Mouse (Mus musculus) heart, postnatal 0 days (tissue): Measurements from ENCODE around the gene Gria2. TPM values are rescaled to one million over a fixed set of nuclear protein-coding genes. Genes with fewer than 3 reads are reported as not detected.

Source experiments
- ATAC-seq: fragments of 200-750 bp; cut with Nextera tagmentation; 2 replicates; pipeline ENCODE4 v1.8.0; 2017; ENCODE audit warnings: low read depth, moderate number of reproducible peaks, moderate library complexity; ENCODE audit not compliant: insufficient read depth
- DNase-seq: peaks from one replicate; pipeline ENCODE4 v3.0.0-alpha.2; 2016; ENCODE audit warnings: low spot score
- H3K27ac ChIP-seq: fragments of 300-500 bp; sonication (generic); 2 replicates; pipeline ENCODE4 v1.5.1; 2014; ENCODE audit warnings: low read depth, mild to moderate bottlenecking
- H3K27me3 ChIP-seq: fragments of 300-500 bp; sonication (generic); 2 replicates; pipeline ENCODE4 v1.6.1; 2014; ENCODE audit warnings: low read length, mixed read lengths; ENCODE audit not compliant: control insufficient read depth, insufficient read depth
- H3K36me3 ChIP-seq: fragments of 300-500 bp; sonication (generic); replicated peaks from 2 replicates; pipeline ENCODE4 v1.6.1; 2014; ENCODE audit warnings: low read length, mixed read lengths; ENCODE audit not compliant: control insufficient read depth, insufficient read depth
- H3K4me1 ChIP-seq: fragments of 300-500 bp; sonication (generic); 2 replicates; pipeline ENCODE4 v1.6.1; 2014; ENCODE audit warnings: antibody characterized with exemption; ENCODE audit not compliant: control insufficient read depth, insufficient read depth
- H3K4me2 ChIP-seq: fragments of 300-500 bp; sonication (generic); 2 replicates; pipeline ENCODE4 v1.6.1; 2014; ENCODE audit warnings: low read depth, mild to moderate bottlenecking, low read length, moderate library complexity
- H3K4me3 ChIP-seq: fragments of 300-500 bp; sonication (generic); 2 replicates; pipeline ENCODE4 v1.5.1; 2014; ENCODE audit warnings: low read depth, low read length
- H3K9ac ChIP-seq: fragments of 300-500 bp; sonication (generic); replicated peaks from 2 replicates; pipeline ENCODE4 v1.6.1; 2014; ENCODE audit warnings: low read depth, low read length, mixed read lengths
- H3K9me3 ChIP-seq: fragments of 300-500 bp; sonication (generic); replicated peaks from 2 replicates; pipeline ENCODE4 v1.6.1; 2016; ENCODE audit warnings: low read length; ENCODE audit not compliant: control insufficient read depth
- CTCF ChIP-seq: IDR thresholded peaks from 2 replicates; pipeline ENCODE4 v1.5.1; 2016; ENCODE audit warnings: antibody characterized with exemption, control low read depth, low read depth
- EP300 ChIP-seq: IDR thresholded peaks from 2 replicates; pipeline ENCODE4 v1.6.1; 2016; ENCODE audit warnings: antibody characterized with exemption, low read depth
- WGBS: fragments of 180-500 bp; shearing (Covaris S2); extraction: QIAGEN DNeasy Blood & Tissue Kit; methylation state at CpG from one replicate; pipeline ENCODE4 v1.1.7; 2014; 5-methylcytosine and 5-hydroxymethylcytosine counted together
- polyA plus RNA-seq: library from polyadenylated mRNA; unstranded; fragments of >200 nt; fragmentation: Nextera tagmentation; extraction: Ambion mirVana; gene quantifications from 2 replicates; pipeline ENCODE4 v1.2.1, GENCODE M21; 2015
- total RNA-seq: library from RNA; depleted of rRNA; stranded (reverse); fragments of >200 nt; gene quantifications from 2 replicates; pipeline ENCODE4 v1.2.3, GENCODE M21; 2014; ENCODE audit warnings: low replicate concordance

Gria2 gene
- total and polyA plus RNA-seq, 2 experiments from 2014 or later = 0.03 TPM; not detected in 1

GRCm38 (mm10) chr3:80774005-80774764 is 28.4 kb downstream of the Gria2 start:
- 61% methylated on average over 4 of the region's 4 CpGs for WGBS

GRCm38 (mm10) chr3:80773232-80773631 is 29.4 kb downstream of the Gria2 start:
- TF ChIP-seq CTCF = no peak
- TF ChIP-seq EP300 = no peak
- no peaks in the 10 kb centered on the region for H3K36me3 ChIP-seq
- 65% methylated on average over 4 of the region's 4 CpGs for WGBS
- H3K4me2 ChIP-seq = no peak overlapping the region
- no peaks in the 10 kb centered on the region for H3K27me3 ChIP-seq
- H3K9me3 ChIP-seq = no peaks in the 10 kb centered on the region
- no peak overlapping the region for H3K27ac ChIP-seq
- no peak overlapping the region for H3K9ac ChIP-seq
- DNase-seq = no peak
- ATAC-seq = no peak
- H3K4me3 ChIP-seq = no peak overlapping the region
- no peaks in the 10 kb centered on the region for H3K4me1 ChIP-seq

More at GRCm38 (mm10) chr3:80774005-80774764, 28.4 kb downstream of the Gria2 start:
- Histone ChIP-seq H3K36me3 (no peaks in the 10 kb centered on the region), H3K27ac (no peak overlapping the region), H3K4me3 (no peak overlapping the region), H3K4me2 (no peak overlapping the region), H3K9ac (no peak overlapping the region), H3K27me3 (no peaks in the 10 kb centered on the region), H3K4me1 (no peaks in the 10 kb centered on the region), H3K9me3 (no peaks in the 10 kb centered on the region)
- TF ChIP-seq CTCF (no peak), EP300 (no peak)
- ATAC-seq = no peak
- DNase-seq = no peak

GRCm38 (mm10) chr3:80769506-80770235 is 33.0 kb downstream of the Gria2 start:
- no peak overlapping the region for H3K27ac ChIP-seq
- no peaks in the 10 kb centered on the region for H3K27me3 ChIP-seq
- DNase-seq (no peak), ATAC-seq (no peak)
- H3K4me3 ChIP-seq = no peak overlapping the region
- no peaks in the 10 kb centered on the region for H3K9me3 ChIP-seq
- WGBS = 67% methylated on average over 5 of the region's 5 CpGs
- H3K9ac ChIP-seq = no peak overlapping the region
- H3K4me1 ChIP-seq = no peaks in the 10 kb centered on the region
- H3K4me2 ChIP-seq = no peak overlapping the region
- TF ChIP-seq EP300 = no peak
- TF ChIP-seq CTCF = no peak
- H3K36me3 ChIP-seq = no peaks in the 10 kb centered on the region

- H3K4me2 ChIP-seq = no peak overlapping the region
- H3K27ac ChIP-seq = no peak overlapping the region
- H3K4me3 ChIP-seq = no peak overlapping the region
- no peaks in the 10 kb centered on the region for H3K27me3 ChIP-seq
- no peak for ATAC-seq
- H3K4me1 ChIP-seq = peaks cover 3% of the 10 kb centered on the region; the same call in 1 of the 2 replicates
- WGBS = 80% methylated on average over 4 of the region's 4 CpGs
- no peak overlapping the region for H3K9ac ChIP-seq
- H3K36me3 ChIP-seq = no peaks in the 10 kb centered on the region
- DNase-seq = no peak
- H3K9me3 ChIP-seq = no peaks in the 10 kb centered on the region
- TF ChIP-seq EP300 = no peak
- no peak for TF ChIP-seq CTCF
Measured at GRCm38 (mm10) chr3:80758955-80759354, 43.7 kb downstream of the Gria2 start.

GRCm38 (mm10) chr3:80758363-80758762 is 44.3 kb downstream of the Gria2 start:
- no peak for DNase-seq
- Histone ChIP-seq H3K4me1 (no peaks in the 10 kb centered on the region), H3K4me3 (no peak overlapping the region), H3K4me2 (no peak overlapping the region), H3K9me3 (no peaks in the 10 kb centered on the region), H3K9ac (no peak overlapping the region), H3K27ac (no peak overlapping the region), H3K27me3 (no peaks in the 10 kb centered on the region), H3K36me3 (no peaks in the 10 kb centered on the region)
- TF ChIP-seq EP300 = no peak
- no peak for TF ChIP-seq CTCF
- WGBS = 90% methylated on average over 2 of the region's 2 CpGs
- no peak for ATAC-seq
